Mouse (Mus musculus) embryonic facial prominence, embryonic 10.5 days (tissue): ENCODE data around the gene Srcap. TPM values are rescaled to one million over a fixed set of nuclear protein-coding genes. Genes with fewer than 3 reads are reported as not detected.

ENCODE experiments used
- DNase-seq: peaks from one replicate; pipeline ENCODE4 v3.0.0-alpha.2; 2017; ENCODE audit warnings: low spot score
- H3K27ac ChIP-seq: fragments of 300-500 bp; sonication (generic); replicated peaks from 2 replicates; pipeline ENCODE4 v1.5.1; 2016; ENCODE audit warnings: mild to moderate bottlenecking
- H3K27me3 ChIP-seq: fragments of 300-500 bp; sonication (generic); replicated peaks from 2 replicates; pipeline ENCODE4 v1.6.1; 2016; ENCODE audit warnings: low read depth, mild to moderate bottlenecking; ENCODE audit not compliant: poor library complexity, severe bottlenecking
- H3K36me3 ChIP-seq: fragments of 300-500 bp; sonication (generic); replicated peaks from 2 replicates; pipeline ENCODE4 v1.6.1; 2016; ENCODE audit warnings: mild to moderate bottlenecking, moderate library complexity
- H3K4me1 ChIP-seq: fragments of 300-500 bp; sonication (generic); 2 replicates; pipeline ENCODE4 v1.6.1; 2016
- H3K4me3 ChIP-seq: fragments of 300-500 bp; sonication (generic); 2 replicates; pipeline ENCODE4 v1.5.1; 2016; ENCODE audit warnings: mild to moderate bottlenecking, moderate library complexity
- H3K9me3 ChIP-seq: fragments of 300-500 bp; sonication (generic); 2 replicates; pipeline ENCODE4 v1.6.1; 2016; ENCODE audit warnings: mild to moderate bottlenecking
- WGBS: fragments of 180-500 bp; shearing (Covaris S2); methylation state at CpG from one replicate; pipeline ENCODE4 v1.1.7; 2016; 5-methylcytosine and 5-hydroxymethylcytosine counted together
- polyA plus RNA-seq: library from polyadenylated mRNA; unstranded; fragments of >200 nt; fragmentation: Nextera tagmentation; extraction: Ambion mirVana; gene quantifications from 2 replicates; pipeline ENCODE4 v1.2.1, GENCODE M21; 2016

Srcap gene
- polyA plus RNA-seq, 1 experiment from 2014 or later: 55.8 TPM

DNA sequence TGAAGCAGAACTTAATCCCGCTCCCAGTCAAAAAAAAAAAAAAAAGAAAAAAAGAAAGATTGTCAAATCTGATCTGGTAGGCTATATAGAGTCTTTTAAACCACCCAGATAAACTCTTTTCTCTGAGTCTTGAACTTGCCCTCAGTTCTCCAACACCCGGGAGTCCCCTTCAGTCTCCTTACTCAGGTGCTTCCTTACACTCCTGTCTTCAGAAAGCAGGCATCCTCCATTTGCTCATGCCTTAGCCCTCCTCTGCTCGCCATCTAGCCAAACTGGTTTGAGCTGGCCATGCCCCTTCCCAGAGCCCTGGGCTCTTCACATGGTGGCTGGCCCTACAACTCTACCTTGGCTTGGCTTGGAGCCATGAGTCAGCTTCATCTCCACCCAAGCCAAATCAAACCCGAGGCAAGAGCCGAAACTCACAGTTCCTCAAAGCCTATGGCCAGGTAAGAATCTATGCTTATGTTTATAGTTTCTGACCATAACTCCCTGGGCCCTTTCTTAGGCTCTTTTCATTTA, 49.6 kb downstream of the Srcap start, which contains the start of gene Tmem265:
Gene Tmem265 (plus strand): TSS at position 51 of the 519 bp plus-strand sequence.
- Histone ChIP-seq H3K4me1 (no peaks in the 10 kb centered on the region), H3K27ac (no peak within 1 kb of the TSS), H3K9me3 (no peaks in the 10 kb centered on the region), H3K4me3 (no peak within 1 kb of the TSS), H3K36me3 (peaks cover 92% of the 10 kb centered on the region), H3K27me3 (no peaks in the 10 kb centered on the region)
- DNase-seq: no peak
- WGBS: 94% methylated on average over 5 of the region's 5 CpGs

DNA sequence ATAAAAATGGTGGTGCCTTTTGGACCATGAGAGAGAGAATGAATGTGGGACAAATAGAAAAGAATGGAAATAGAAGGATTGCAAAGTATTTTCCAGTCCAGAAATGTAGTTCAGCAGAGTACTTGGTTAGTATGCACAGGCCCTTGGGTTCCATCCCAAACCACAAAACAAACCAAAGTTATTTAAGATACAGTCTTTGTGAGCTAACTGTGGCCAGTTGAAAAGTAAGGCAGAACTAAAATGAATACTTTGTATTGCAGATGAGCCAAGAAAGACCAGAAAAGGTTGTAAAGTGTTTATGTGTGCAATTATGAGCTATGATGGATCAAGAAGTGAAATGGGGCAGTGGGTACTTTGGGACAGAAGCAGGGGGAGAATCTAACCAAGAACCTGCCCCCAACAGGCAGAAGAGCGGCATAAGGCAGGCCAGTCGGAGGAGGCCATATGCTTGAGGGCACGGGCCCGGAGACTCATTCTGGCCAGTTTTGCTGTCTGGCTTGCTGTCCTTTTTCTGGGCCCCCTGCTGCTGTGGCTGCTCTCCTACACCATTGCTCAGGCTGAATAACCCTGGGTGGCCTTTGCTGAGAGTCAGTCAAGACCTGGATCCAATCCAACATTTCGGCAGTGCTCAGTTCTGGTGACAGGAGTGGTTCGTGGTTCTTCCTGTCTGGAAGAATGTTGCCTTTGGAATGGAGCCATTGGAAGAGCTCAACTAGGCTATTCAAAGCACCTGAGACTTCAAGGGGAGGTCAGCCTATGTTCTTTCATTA, 52.8 kb downstream of the Srcap start:
- no peak for DNase-seq
- Histone ChIP-seq H3K27me3 (no peaks in the 10 kb centered on the region), H3K4me1 (no peaks in the 10 kb centered on the region), H3K9me3 (no peaks in the 10 kb centered on the region), H3K4me3 (no peak overlapping the region), H3K36me3 (peaks cover 86% of the 10 kb centered on the region), H3K27ac (no peak overlapping the region)
- WGBS: 91% methylated on average over 6 of the region's 6 CpGs

DNA sequence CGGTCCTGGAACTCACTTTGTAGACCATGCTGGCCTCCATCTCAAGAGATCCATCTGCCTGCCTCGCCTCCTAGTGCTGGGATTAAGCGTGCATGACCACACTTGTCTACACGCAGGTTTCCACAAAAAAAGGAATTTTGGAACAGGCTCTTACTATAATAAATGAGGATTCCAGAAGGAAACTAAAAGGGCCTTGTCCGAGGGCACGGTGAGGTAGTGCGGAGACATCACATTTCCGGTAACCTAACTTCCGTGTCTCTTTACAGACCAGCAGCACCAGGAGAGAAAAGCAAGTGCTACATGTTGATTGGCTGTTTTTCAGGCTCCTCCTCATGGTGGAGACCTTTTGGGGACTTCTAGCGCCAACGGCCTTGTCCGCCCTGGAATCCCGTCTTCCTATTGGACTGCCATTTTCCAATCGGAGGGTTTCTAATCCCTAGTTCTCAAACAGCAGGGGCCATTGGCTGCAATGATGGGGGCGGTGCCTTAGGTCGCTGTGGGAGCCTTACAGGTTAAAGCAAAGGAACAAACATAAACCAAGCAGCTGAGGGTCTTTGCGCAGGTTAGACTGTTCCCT, 61.2 kb downstream of the Srcap start, which contains the start of gene Phkg2:
Gene Phkg2 (plus strand): TSS at position 446 of the 577 bp plus-strand sequence.
- H3K27me3 ChIP-seq: no peaks in the 10 kb centered on the region
- under 1% methylated on average over 17 of the region's 17 CpGs for WGBS
- H3K36me3 ChIP-seq: peaks cover 39% of the 10 kb centered on the region
- no peaks in the 10 kb centered on the region for H3K9me3 ChIP-seq
- peak within 1 kb of the TSS; percentile 92 for H3K27ac ChIP-seq
- H3K4me1 ChIP-seq: peaks cover 27% of the 10 kb centered on the region
- peak; percentile 92 for DNase-seq
- H3K4me3 ChIP-seq: peak within 1 kb of the TSS; percentile 93

DNA sequence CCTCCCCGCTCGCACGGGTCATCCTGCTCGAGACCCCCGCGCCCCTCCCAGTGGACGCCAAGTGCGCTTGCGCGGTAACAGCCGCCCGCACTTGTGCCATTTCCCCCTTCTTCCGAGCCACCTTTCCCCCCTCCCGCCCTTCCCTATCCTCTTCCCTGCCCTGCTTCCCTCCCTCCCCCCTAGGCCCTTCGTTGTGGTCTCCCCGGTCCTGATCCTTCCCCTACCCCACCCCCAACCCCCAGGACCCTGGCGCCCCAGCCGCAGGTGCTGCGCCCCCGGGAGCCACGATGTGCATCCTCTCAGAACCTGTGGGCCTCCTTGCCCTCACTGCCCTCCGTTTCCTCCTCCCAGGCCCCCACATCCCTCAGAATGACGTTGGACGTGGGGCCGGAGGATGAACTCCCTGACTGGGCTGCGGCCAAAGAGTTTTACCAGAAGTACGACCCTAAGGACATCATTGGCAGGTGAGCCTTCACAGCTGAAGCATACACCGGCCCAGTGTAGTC, 61.8 kb downstream of the Srcap start:
- no peak for DNase-seq
- Histone ChIP-seq H3K27ac (peak overlapping the region; percentile 92), H3K4me1 (peaks cover 27% of the 10 kb centered on the region), H3K36me3 (peaks cover 42% of the 10 kb centered on the region), H3K4me3 (peak overlapping the region; percentile 93), H3K27me3 (no peaks in the 10 kb centered on the region), H3K9me3 (no peaks in the 10 kb centered on the region)
- 2% methylated on average over 28 of the region's 28 CpGs for WGBS

DNA sequence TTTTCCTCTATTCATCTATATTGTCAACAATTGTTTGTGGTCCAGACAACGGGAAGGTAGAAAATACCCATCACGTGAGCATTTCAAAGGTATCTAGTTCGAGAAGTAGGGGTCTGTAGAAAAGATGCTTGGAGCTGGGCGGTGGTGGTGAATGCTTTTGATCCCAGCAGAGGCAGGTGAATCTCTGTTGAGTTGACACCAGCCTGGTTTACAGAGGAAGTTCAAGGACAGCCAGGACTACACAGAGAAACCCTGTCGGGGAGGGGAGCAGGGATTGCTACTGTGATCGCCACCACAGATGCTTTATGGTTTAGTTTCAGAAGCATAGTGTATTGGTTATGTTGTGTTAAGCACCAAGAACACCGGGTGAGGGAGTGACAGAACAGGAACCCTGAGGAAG, 62.3 kb downstream of the Srcap start:
- no peak for DNase-seq
- Histone ChIP-seq H3K4me1 (peaks cover 27% of the 10 kb centered on the region), H3K27me3 (no peaks in the 10 kb centered on the region), H3K4me3 (peak overlapping the region; percentile 93), H3K9me3 (no peaks in the 10 kb centered on the region), H3K36me3 (peaks cover 41% of the 10 kb centered on the region), H3K27ac (peak overlapping the region; percentile 92)
- 29% methylated on average over 7 of the region's 7 CpGs for WGBS

DNA sequence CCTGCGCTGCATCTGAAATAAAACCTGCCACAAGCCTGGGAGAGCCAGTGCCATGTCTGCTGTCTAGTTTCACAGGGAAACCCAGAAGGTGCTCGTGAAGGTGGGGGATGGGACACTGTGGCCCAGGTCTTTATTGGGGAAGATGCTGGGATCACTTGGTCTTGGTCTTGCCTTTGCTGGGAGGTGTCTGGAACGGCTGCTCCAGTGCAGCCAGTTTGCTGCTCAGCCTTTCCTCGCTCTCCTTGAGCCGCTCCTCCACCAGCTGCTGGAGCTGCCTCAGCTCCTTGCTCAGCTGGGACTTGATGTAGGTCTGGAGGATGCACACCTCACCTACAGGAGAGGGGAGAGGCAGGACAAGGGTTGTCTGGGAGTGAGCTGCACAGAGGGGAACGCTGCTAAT, 71.5 kb downstream of the Srcap start:
- Histone ChIP-seq H3K9me3 (no peaks in the 10 kb centered on the region), H3K4me1 (peaks cover 12% of the 10 kb centered on the region), H3K36me3 (peaks cover 75% of the 10 kb centered on the region), H3K27me3 (no peaks in the 10 kb centered on the region), H3K27ac (no peak overlapping the region), H3K4me3 (peak overlapping the region; percentile 15; the same call in 1 of the 2 replicates)
- 95% methylated on average over 6 of the region's 6 CpGs for WGBS
- DNase-seq: no peak

DNA sequence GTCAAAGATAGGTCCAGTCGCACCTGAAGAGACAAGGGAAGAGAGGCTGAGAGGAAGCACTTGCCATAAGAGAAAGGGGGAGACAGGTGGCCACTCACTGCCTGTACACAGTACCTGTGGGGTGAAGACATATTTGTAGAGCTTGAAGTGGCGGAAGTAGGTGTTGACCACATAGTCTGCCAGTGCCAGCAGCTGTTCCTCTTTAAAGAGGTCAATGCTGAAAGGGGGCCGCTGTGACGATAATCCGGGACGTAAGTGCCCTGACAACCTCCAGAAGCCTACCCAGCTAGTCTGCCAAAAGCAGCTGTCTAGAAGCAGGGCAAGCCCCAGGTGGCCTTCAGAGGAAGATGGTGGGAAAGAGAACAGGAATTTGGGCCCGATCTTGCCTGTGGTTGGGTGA, 73.2 kb downstream of the Srcap start:
- no peaks in the 10 kb centered on the region for H3K9me3 ChIP-seq
- no peak overlapping the region for H3K4me3 ChIP-seq
- no peak for DNase-seq
- H3K36me3 ChIP-seq: peaks cover 66% of the 10 kb centered on the region
- no peaks in the 10 kb centered on the region for H3K27me3 ChIP-seq
- H3K27ac ChIP-seq: no peak overlapping the region
- 90% methylated on average over 7 of the region's 7 CpGs for WGBS
- H3K4me1 ChIP-seq: peaks cover 20% of the 10 kb centered on the region

DNA sequence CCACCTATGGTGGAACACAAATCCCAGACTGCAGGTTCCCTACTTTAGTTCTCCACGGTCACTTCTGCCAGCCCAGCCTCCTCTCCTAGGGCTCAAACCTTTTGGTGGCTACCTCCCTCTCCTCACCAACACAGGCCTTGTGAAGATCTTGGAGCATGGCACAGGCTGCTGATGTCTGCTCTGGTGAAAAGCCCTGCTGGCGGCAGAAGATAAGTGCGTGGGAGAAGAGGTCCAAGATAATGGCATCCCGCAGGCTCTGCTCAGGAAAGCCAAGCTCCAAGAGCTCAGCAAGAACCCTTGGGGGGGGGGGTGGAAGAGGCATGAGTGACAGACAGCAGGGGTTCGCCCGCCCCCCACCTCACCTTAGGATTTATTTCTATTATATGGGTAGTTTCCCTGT, 74.4 kb downstream of the Srcap start:
- peaks cover 20% of the 10 kb centered on the region for H3K4me1 ChIP-seq
- H3K36me3 ChIP-seq: peaks cover 67% of the 10 kb centered on the region
- H3K27me3 ChIP-seq: no peaks in the 10 kb centered on the region
- no peak for DNase-seq
- H3K9me3 ChIP-seq: no peaks in the 10 kb centered on the region
- no peak overlapping the region for H3K4me3 ChIP-seq
- WGBS: 90% methylated on average over 6 of the region's 6 CpGs
- no peak overlapping the region for H3K27ac ChIP-seq

DNA sequence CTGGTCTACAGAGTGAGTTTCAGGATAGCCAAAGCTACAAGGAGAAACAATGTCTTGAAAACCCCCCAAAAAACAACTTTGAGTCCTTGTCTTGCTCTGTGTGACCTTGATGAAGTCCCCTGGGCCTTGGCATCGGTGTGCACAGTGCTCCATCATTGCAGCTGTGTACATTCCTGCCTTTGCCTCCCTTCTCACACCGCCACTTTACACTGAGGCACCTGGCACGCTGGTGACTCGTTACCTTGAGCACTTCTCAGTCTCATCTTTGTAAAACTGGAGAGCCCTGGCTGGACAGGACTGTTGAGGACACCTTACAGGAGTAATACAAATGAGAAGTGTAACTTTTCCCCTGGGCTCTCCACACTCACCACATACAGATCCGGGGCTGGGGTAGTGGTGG, 75.4 kb downstream of the Srcap start:
- 73% methylated on average over 5 of the region's 5 CpGs for WGBS
- Histone ChIP-seq H3K4me1 (peaks cover 20% of the 10 kb centered on the region), H3K9me3 (no peaks in the 10 kb centered on the region), H3K4me3 (peak overlapping the region; percentile 96), H3K27ac (peak overlapping the region; percentile 88), H3K27me3 (no peaks in the 10 kb centered on the region), H3K36me3 (peaks cover 67% of the 10 kb centered on the region)
- no peak for DNase-seq

DNA sequence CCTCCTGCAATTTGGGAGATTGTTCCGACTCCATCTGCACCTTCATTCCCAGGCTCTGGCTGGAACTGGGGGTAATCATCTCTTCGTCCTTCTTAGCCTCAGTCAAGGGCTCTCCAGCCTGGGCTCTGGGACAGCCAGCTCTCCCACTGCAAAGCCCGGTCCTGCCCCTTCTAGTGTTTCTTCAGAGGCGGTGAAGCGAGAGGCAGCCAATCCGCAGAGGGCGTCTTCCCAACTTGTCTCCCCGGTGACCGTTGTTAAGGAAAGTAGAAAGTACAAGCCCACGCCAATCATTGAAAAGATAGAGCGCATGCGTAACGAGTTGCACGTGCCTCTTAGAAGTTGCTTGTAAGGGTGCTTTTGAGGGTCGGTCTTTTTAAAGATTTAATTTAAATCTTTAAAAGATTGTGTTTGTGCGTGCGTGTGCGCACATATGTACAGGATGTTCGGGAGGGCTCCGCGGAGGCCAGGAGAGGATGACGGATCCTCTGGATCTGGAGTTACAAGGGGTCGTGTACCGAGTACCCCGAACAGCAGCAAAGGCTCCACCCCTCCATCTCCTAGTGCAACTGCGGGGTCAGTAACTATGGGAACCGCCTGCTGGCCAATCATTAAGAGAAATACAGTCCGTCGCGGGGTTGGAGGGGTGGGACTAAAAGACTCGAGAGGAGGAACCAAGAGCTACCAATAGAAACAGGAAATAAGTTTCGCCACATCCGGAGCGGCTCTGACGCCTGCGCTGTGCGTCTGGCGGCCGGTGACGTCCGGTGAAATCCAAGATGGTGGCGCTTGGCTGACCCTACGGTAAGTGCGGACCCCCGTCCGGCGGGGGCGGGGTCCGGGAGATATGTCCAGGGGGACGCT, 76.5 kb downstream of the Srcap start, which contains the start of the genes Ccdc189 and Rnf40:
Gene Ccdc189 (minus strand): TSS at position 585 of the 861 bp plus-strand sequence.
Gene Rnf40 (plus strand): TSS at position 757 of the 861 bp plus-strand sequence.
- Histone ChIP-seq H3K9me3 (no peaks in the 10 kb centered on the region), H3K27me3 (no peaks in the 10 kb centered on the region), H3K4me3 (peak within 1 kb of the TSS; percentile 96), H3K4me1 (peaks cover 20% of the 10 kb centered on the region), H3K27ac (peak within 1 kb of the TSS; percentile 88), H3K36me3 (peaks cover 67% of the 10 kb centered on the region)
- under 1% methylated on average over 50 of the region's 50 CpGs for WGBS
- DNase-seq: peak; percentile 96

DNA sequence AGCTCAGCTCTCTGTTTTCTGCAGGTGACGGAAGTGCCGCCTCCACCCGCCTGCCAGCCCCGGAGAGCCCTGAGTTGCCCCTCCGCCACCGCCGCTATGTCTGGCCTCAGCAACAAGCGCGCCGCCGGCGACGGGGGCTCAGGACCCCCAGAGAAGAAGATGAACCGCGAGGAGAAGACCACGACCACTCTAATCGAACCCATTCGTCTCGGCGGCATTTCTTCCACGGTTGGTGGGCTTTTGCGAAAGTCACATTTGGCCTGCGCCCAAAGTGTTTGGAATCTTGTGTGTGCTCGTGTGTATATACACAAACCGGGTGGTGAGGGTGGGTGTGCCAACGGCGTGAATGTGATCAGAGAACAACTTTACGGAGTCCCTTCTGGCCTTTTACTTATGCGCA, 77.1 kb downstream of the Srcap start:
- WGBS: 6% methylated on average over 29 of the region's 29 CpGs
- Histone ChIP-seq H3K27ac (peak overlapping the region; percentile 88), H3K4me1 (peaks cover 20% of the 10 kb centered on the region), H3K4me3 (peak overlapping the region; percentile 96), H3K36me3 (peaks cover 67% of the 10 kb centered on the region), H3K27me3 (no peaks in the 10 kb centered on the region), H3K9me3 (no peaks in the 10 kb centered on the region)
- no peak for DNase-seq

DNA sequence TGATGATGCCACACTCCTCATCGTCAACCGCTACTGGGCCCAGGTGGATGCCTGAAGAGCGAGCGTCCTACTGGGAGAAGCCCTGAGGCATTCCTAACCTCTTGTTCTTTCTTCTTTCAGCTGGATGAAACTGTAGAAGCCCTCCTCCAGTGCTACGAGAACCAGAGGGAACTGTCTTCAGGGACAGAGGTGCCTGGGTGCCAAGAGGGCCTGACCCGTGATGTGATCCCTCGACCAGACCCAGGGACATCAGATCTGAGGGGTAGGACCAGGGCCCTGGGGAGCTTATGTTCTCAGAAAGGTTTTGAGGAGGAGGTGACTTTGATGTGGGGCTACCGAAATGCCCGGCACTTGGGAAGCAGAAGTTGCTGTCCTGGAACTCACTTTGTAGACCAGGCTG, 77.9 kb downstream of the Srcap start:
- Histone ChIP-seq H3K4me3 (peak overlapping the region; percentile 96), H3K27me3 (no peaks in the 10 kb centered on the region), H3K9me3 (no peaks in the 10 kb centered on the region), H3K36me3 (peaks cover 67% of the 10 kb centered on the region), H3K4me1 (peaks cover 20% of the 10 kb centered on the region), H3K27ac (no peak overlapping the region)
- WGBS: 94% methylated on average over 9 of the region's 9 CpGs
- no peak for DNase-seq
